Mouse (Mus musculus) E14TG2a.4 (cell line): Measurements from ENCODE around the gene Sprr2e.

ENCODE experiments used
- CTCF ChIP-seq: conservative IDR thresholded peaks from 2 replicates; pipeline ENCODE4 v1.5.1; 2014; ENCODE audit warnings: low read length
- NANOG ChIP-seq: IDR thresholded peaks from 2 replicates; pipeline ENCODE4 v1.6.1; 2014; ENCODE audit warnings: borderline replicate concordance, low read length, mixed read lengths
- POU5F1 ChIP-seq: IDR thresholded peaks from 2 replicates; pipeline ENCODE4 v1.6.1; 2014; ENCODE audit warnings: low read length, borderline replicate concordance

- TF ChIP-seq CTCF, result no peak
- TF ChIP-seq POU5F1, result no peak
- TF ChIP-seq NANOG, result no peak
Observed at GRCm38 (mm10) chr3:92394301-92394700, 42.4 kb downstream of the Sprr2e start.
